Mouse (Mus musculus): ENCODE results near the gene Batf. TPM values are rescaled to one million over a fixed set of nuclear protein-coding genes. Genes with fewer than 3 reads are reported as not detected.

Gene Batf
- polyA plus RNA-seq, 1 experiment from 2014 or later: 2.6 TPM

DNA sequence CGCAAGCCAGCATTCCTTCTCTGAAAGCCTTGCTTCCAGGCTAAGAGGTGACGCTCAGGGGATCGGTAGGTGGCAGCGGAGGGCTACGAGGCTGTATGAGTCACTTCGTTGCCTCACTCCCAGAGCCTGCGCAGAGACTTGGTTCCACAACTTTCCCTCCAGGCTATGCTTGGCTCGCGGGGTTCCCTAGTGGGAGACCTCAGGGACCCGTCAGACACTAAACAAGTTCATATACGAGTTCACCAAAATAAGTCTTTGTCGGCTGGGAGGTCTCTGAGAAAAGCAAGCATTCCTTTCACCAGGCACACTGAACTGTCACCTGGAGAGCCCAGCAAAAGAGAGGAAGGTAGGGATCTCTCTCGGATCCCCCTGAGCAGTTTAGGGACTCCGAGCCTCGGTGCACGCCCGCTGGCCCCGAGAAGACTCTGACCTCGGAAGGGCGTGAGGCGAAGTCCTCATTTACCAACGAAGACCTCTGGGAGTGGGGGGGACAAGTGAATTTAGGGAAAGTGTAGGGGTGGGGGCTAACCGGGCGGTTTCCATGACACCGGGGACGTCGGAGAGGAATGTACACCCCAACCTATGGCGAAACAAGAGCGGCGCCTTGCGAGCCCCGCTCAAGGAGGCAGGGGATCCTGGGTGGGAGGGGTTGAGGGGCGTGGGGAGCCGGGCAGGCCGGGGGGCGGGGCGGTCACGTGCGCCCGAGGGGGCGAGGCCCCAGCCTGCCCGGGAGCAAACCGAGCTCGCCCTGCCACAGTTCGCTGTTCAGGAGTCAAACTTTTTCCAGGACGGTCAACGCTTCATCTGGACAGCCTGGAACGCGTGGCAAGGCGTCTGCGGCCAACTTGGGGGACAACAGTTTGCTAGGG, 59.6 kb downstream of the Batf start, which contains the start of gene Flvcr2:
Gene Flvcr2, plus strand, starts transcription at position 713 of the 869 bp plus-strand sequence.
- Histone ChIP-seq H3K27ac (replicated peaks) (peak within 1 kb of the TSS; percentile 63), H3K4me1 (peaks cover 12% of the 10 kb centered on the region), H3K27me3 (replicated peaks; ENCODE audit: low read depth, poor library complexity, severe bottlenecking) (peaks cover 28% of the 10 kb centered on the region), H3K9me3 (no peaks in the 10 kb centered on the region), H3K36me3 (replicated peaks) (no peaks in the 10 kb centered on the region), H3K4me3 (peak within 1 kb of the TSS; percentile 67)
- WGBS: under 1% methylated on average over 51 of the region's 51 CpGs
- DNase-seq (ENCODE audit: low spot score): peak; percentile 85

DNA sequence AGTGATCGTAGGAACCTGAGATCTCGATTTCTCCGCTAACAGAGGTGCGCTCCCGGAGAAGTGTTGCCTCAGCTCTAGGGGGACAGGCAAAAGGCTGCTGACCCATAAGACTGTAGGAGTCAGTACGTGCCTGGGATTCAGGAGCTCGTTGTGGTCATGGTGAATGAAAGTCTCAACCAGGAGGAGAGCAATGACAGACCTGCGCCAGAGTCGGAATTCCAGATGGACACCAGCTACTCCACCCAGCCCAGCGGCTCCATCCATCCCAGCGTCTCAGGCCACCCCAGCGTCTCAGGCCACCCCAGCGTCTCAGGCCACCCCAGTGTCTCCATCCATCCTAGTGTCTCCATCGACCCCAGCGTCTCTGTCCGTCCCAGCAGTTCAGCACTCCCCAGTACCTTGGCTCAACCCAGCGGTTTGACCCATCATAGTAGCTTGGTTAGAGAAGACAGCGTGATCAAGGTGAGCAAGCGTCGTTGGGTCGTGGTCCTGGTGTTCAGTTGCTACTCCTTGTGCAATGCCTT, 60.3 kb downstream of the Batf start:
- Histone ChIP-seq H3K9me3 (no peaks in the 10 kb centered on the region), H3K4me3 (peak overlapping the region; percentile 67), H3K36me3 (replicated peaks) (no peaks in the 10 kb centered on the region), H3K27ac (replicated peaks) (peak overlapping the region; percentile 35; the same call in 1 of the 2 replicates), H3K4me1 (peaks cover 12% of the 10 kb centered on the region), H3K27me3 (replicated peaks; ENCODE audit: low read depth, poor library complexity, severe bottlenecking) (peaks cover 28% of the 10 kb centered on the region)
- WGBS: 18% methylated on average over 21 of the region's 21 CpGs
- no peak for DNase-seq (ENCODE audit: low spot score)

GRCm38 (mm10) chr12:85747343-85747742, 60.9 kb downstream of the Batf start:
- peaks cover 12% of the 10 kb centered on the region for H3K4me1 ChIP-seq
- H3K36me3 ChIP-seq (replicated peaks): no peaks in the 10 kb centered on the region
- no peak overlapping the region for H3K27ac ChIP-seq (replicated peaks)
- H3K4me3 ChIP-seq: no peak overlapping the region; the same call in 1 of the 2 replicates
- WGBS: 90% methylated on average over 10 of the region's 10 CpGs
- H3K27me3 ChIP-seq (replicated peaks; ENCODE audit: low read depth, poor library complexity, severe bottlenecking): peaks cover 28% of the 10 kb centered on the region
- no peaks in the 10 kb centered on the region for H3K9me3 ChIP-seq
- DNase-seq (ENCODE audit: low spot score): no peak

DNA sequence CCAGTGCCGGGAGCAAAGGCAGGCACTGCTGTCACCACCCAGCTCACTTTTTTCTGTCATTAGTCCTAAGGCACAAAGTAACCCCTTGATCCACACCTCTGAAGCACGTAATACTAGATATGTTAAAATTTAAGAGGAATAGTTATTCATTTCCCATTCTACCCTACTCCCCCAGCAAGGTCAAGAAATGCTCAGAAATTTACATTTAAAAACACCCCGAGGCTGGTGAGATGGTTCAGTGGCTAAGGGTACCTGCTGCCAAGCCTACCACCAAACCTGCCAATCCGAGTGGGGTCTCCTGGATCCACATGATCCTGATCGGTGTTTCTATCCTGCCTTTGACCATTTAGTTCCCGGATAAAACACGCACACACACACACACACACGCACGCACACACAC, 63.4 kb downstream of the Batf start:
- DNase-seq (ENCODE audit: low spot score): no peak
- Histone ChIP-seq H3K36me3 (replicated peaks) (no peaks in the 10 kb centered on the region), H3K4me3 (no peak overlapping the region), H3K4me1 (peaks cover 17% of the 10 kb centered on the region), H3K9me3 (no peaks in the 10 kb centered on the region), H3K27me3 (replicated peaks; ENCODE audit: low read depth, poor library complexity, severe bottlenecking) (peaks cover 22% of the 10 kb centered on the region), H3K27ac (replicated peaks) (no peak overlapping the region)
- 91% methylated on average over 9 of the region's 9 CpGs for WGBS

GRCm38 (mm10) chr12:85752116-85752515, 65.6 kb downstream of the Batf start:
- peaks cover 12% of the 10 kb centered on the region for H3K27me3 ChIP-seq (replicated peaks; ENCODE audit: low read depth, poor library complexity, severe bottlenecking)
- no peaks in the 10 kb centered on the region for H3K9me3 ChIP-seq
- no peak overlapping the region for H3K27ac ChIP-seq (replicated peaks)
- 87% methylated on average over 6 of the region's 6 CpGs for WGBS
- no peak overlapping the region for H3K4me3 ChIP-seq
- H3K4me1 ChIP-seq: peaks cover 7% of the 10 kb centered on the region; the same call in 1 of the 2 replicates
- DNase-seq (ENCODE audit: low spot score): no peak
- H3K36me3 ChIP-seq (replicated peaks): no peaks in the 10 kb centered on the region

- no peak for DNase-seq (ENCODE audit: low spot score)
- no peak overlapping the region for H3K27ac ChIP-seq (replicated peaks)
- H3K4me1 ChIP-seq: peaks cover 7% of the 10 kb centered on the region; the same call in 1 of the 2 replicates
- WGBS: 47% methylated on average over 2 of the region's 2 CpGs
- H3K4me3 ChIP-seq: no peak overlapping the region
- H3K27me3 ChIP-seq (replicated peaks; ENCODE audit: low read depth, poor library complexity, severe bottlenecking): peaks cover under 1% of the 10 kb centered on the region
- H3K9me3 ChIP-seq: no peaks in the 10 kb centered on the region
- H3K36me3 ChIP-seq (replicated peaks): no peaks in the 10 kb centered on the region
These were observed 66.8 kb downstream of the Batf start for GRCm38 (mm10) chr12:85753223-85753622.

GRCm38 (mm10) chr12:85754611-85755265, 68.3 kb downstream of the Batf start:
- Histone ChIP-seq H3K9me3 (no peaks in the 10 kb centered on the region), H3K27me3 (replicated peaks; ENCODE audit: low read depth, poor library complexity, severe bottlenecking) (no peaks in the 10 kb centered on the region), H3K4me1 (peaks cover 7% of the 10 kb centered on the region; the same call in 1 of the 2 replicates), H3K27ac (replicated peaks) (no peak overlapping the region), H3K4me3 (no peak overlapping the region), H3K36me3 (replicated peaks) (no peaks in the 10 kb centered on the region)
- DNase-seq (ENCODE audit: low spot score): no peak
- WGBS: 47% methylated on average over 5 of the region's 5 CpGs

DNA sequence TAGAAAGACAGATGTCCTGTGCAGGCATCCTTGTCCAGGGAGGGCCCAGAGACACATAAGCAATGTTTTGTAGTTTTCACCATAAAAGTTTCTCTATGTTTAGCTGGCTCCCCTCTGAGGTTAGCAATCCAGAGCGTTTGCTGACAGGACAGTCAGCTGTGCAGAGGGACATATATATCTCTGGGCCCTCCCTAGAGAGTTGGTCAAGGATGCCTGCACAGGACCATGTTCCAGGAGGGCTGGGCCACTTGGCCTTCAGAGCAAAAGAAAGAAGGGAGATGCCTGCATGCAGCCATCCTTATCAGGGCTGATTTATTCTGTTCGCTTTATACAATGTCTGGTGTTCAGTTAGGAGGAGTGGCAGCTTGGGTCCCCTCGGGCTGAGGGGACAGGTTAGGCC, 70.0 kb downstream of the Batf start:
- DNase-seq (ENCODE audit: low spot score): no peak
- Histone ChIP-seq H3K36me3 (replicated peaks) (no peaks in the 10 kb centered on the region), H3K4me3 (no peak overlapping the region), H3K27me3 (replicated peaks; ENCODE audit: low read depth, poor library complexity, severe bottlenecking) (no peaks in the 10 kb centered on the region), H3K4me1 (peaks cover 7% of the 10 kb centered on the region; the same call in 1 of the 2 replicates), H3K27ac (replicated peaks) (no peak overlapping the region), H3K9me3 (no peaks in the 10 kb centered on the region)
- WGBS: 87% methylated on average over 3 of the region's 3 CpGs

- H3K27me3 ChIP-seq (replicated peaks; ENCODE audit: low read depth, poor library complexity, severe bottlenecking): no peaks in the 10 kb centered on the region
- 75% methylated on average over 3 of the region's 3 CpGs for WGBS
These were observed 70.6 kb downstream of the Batf start for GRCm38 (mm10) chr12:85757074-85757473.

More at GRCm38 (mm10) chr12:85757074-85757473, 70.6 kb downstream of the Batf start:
- H3K36me3 ChIP-seq (replicated peaks): no peaks in the 10 kb centered on the region
- H3K27ac ChIP-seq (replicated peaks): no peak overlapping the region
- H3K4me3 ChIP-seq: no peak overlapping the region
- no peaks in the 10 kb centered on the region for H3K9me3 ChIP-seq
- H3K4me1 ChIP-seq: peaks cover 7% of the 10 kb centered on the region; the same call in 1 of the 2 replicates
- DNase-seq (ENCODE audit: low spot score): no peak

Small RNA genes lying within 50 kb of the gene (microRNA-seq; reads per million reads assigned to microRNA genes)
- gene Gm47285: not detected

Other genes starting within 250 kb of the Batf start
- gene Fos, start 212.8 kb upstream of the Batf start, polyA plus RNA-seq (2016; fragmentation: Nextera tagmentation; extraction: Ambion mirVana): 1.4 and 1.8 TPM in 2 replicates
- gene Jdp2, start 87.6 kb upstream of the Batf start, polyA plus RNA-seq (2016; fragmentation: Nextera tagmentation; extraction: Ambion mirVana): 0.15 and 0.48 TPM in 2 replicates
- gene Flvcr2, start 59.9 kb downstream of the Batf start, polyA plus RNA-seq (2016; fragmentation: Nextera tagmentation; extraction: Ambion mirVana): 0.74 and 0.88 TPM in 2 replicates
- gene Erg28, start 137.9 kb downstream of the Batf start, polyA plus RNA-seq (2016; fragmentation: Nextera tagmentation; extraction: Ambion mirVana): 102 and 106 TPM in 2 replicates
- 17.0 and 19.5 TPM in 2 replicates for gene Ttll5, start 138.0 kb downstream of the Batf start, polyA plus RNA-seq (2016; fragmentation: Nextera tagmentation; extraction: Ambion mirVana)

Data from embryonic facial prominence, embryonic 10.5 days (tissue).